Mouse (Mus musculus): ENCODE results near the gene Cd37.

GRCm38 (mm10) chr7:45233580-45234332, 5.2 kb downstream of the Cd37 start:
- TF ChIP-seq CTCF (IDR thresholded peaks at IDR 0.05; ENCODE audit: borderline replicate concordance, control insufficient read depth, extremely low read depth, insufficient read depth, low read length, poor library complexity) = no peak
- no peak for TF ChIP-seq POLR2A (IDR thresholded peaks at IDR 0.05; ENCODE audit: control insufficient read depth, extremely low read depth, insufficient read depth, low read length, poor library complexity)
